Mouse (Mus musculus): ENCODE measurements around the gene Pdzd3. TPM values are rescaled to one million over a fixed set of nuclear protein-coding genes. Genes with fewer than 3 reads are reported as not detected.
A peak's percentile ranks its signal among the peaks of the same experiment; 100 is the strongest.
"Not testable (repeated sequence)": the region's sequence is repeated elsewhere in the genome, so short reads cannot be mapped to it uniquely, and the experiment has no call there.

Pdzd3 gene
- not detected for total RNA-seq (2021)
- polyA plus RNA-seq (2012; rRNA removed) = 0.06 TPM in 1 of 2 replicates, not detected in the other
- long read RNA-seq = 0 reads

GRCm38 (mm10) chr9:44251314-44251713, at the start of gene Pdzd3:
Pdzd3 (minus strand) TSS chr9:44251471.
- DNase-seq = no peak

- not testable (repeated sequence) for DNase-seq
These were observed 48.7 kb upstream of the Pdzd3 start for GRCm38 (mm10) chr9:44300001-44300400.

GRCm38 (mm10) chr9:44292490-44292889, 41.2 kb upstream of the Pdzd3 start:
- DNase-seq = peak; percentile 33

GRCm38 (mm10) chr9:44288959-44289291, 37.7 kb upstream of the Pdzd3 start:
- no peak for DNase-seq

- peak; percentile 78 for DNase-seq
These were observed 37.0 kb upstream of the Pdzd3 start, which contains the start of gene Abcg4 for GRCm38 (mm10) chr9:44288076-44288958. Abcg4 (minus strand) TSS chr9:44288615.

- DNase-seq = peak; percentile 79
These were observed 36.3 kb upstream of the Pdzd3 start for GRCm38 (mm10) chr9:44287401-44288075.

- DNase-seq = peak; percentile 20
These were observed 35.7 kb upstream of the Pdzd3 start for GRCm38 (mm10) chr9:44287003-44287400.

GRCm38 (mm10) chr9:44286256-44286850, 35.1 kb upstream of the Pdzd3 start:
- DNase-seq = peak; percentile 33

- DNase-seq = peak; percentile 81
These were observed 31.9 kb upstream of the Pdzd3 start for GRCm38 (mm10) chr9:44283183-44283582.

GRCm38 (mm10) chr9:44269973-44270372, 18.7 kb upstream of the Pdzd3 start:
- peak; percentile 60 for DNase-seq

GRCm38 (mm10) chr9:44269077-44269476, 17.8 kb upstream of the Pdzd3 start:
- DNase-seq = no peak

- DNase-seq = peak; percentile 27
These were observed 17.2 kb upstream of the Pdzd3 start, which contains the start of gene Nlrx1 for GRCm38 (mm10) chr9:44268432-44268831. Nlrx1 (minus strand) TSS chr9:44268599.

- DNase-seq = peak; percentile 95
These were observed 16.7 kb upstream of the Pdzd3 start for GRCm38 (mm10) chr9:44268027-44268360.

GRCm38 (mm10) chr9:44267319-44268026, 16.2 kb upstream of the Pdzd3 start:
- DNase-seq = peak; percentile 50

GRCm38 (mm10) chr9:44266478-44267226, 15.4 kb upstream of the Pdzd3 start:
- DNase-seq = no peak

- peak; percentile 50 for DNase-seq
These were observed 10.1 kb upstream of the Pdzd3 start for GRCm38 (mm10) chr9:44261388-44261787.

- DNase-seq = no peak
These were observed 7.7 kb upstream of the Pdzd3 start for GRCm38 (mm10) chr9:44259014-44259413.

GRCm38 (mm10) chr9:44256213-44256612, 4.9 kb upstream of the Pdzd3 start:
- DNase-seq = no peak

GRCm38 (mm10) chr9:44255136-44255521, 3.9 kb upstream of the Pdzd3 start:
- no peak for DNase-seq

GRCm38 (mm10) chr9:44254508-44255135, 3.4 kb upstream of the Pdzd3 start:
- DNase-seq = no peak

- no peak for DNase-seq
These were observed 2.2 kb upstream of the Pdzd3 start for GRCm38 (mm10) chr9:44253441-44253840.
